Mouse (Mus musculus) testis, adult 2 months (tissue): ENCODE data around the gene Sez6l2.

Source experiments
- CTCF ChIP-seq: fragments of 200-500 bp; IDR thresholded peaks from 2 replicates; pipeline ENCODE4 v1.5.1; 2012; ENCODE audit warnings: low read depth, mild to moderate bottlenecking, inconsistent platforms, low read length, moderate library complexity; ENCODE audit not compliant: control insufficient read depth, insufficient read depth, insufficient replicate concordance
- POLR2A ChIP-seq: fragments of 200-500 bp; IDR thresholded peaks from 2 replicates; pipeline ENCODE4 v1.6.1; 2012; ENCODE audit warnings: low read depth, mild to moderate bottlenecking, inconsistent platforms, low read length, moderate library complexity; ENCODE audit not compliant: control insufficient read depth

GRCm38 (mm10) chr7:127016481-127016485 is 65.9 kb downstream of the Sez6l2 start, which contains the start of gene Pagr1b:
- TF ChIP-seq POLR2A = no peak
- no peak for TF ChIP-seq CTCF
